Mouse (Mus musculus) heart, adult 11 months (tissue): Measurements from ENCODE around the gene Thbs2.

Experiments used
- DNase-seq: peaks from one replicate; pipeline ENCODE4 v3.0.0; 2022

Thbs2 gene

GRCm38 (mm10) chr17:14693994-14694374, at the start of gene Thbs2:
Gene Thbs2, minus strand, starts transcription at chr17:14694235.
- peak; percentile 99 for DNase-seq

GRCm38 (mm10) chr17:14735493-14736004, 41.5 kb upstream of the Thbs2 start:
- peak; percentile 88 for DNase-seq

GRCm38 (mm10) chr17:14734380-14734779, 40.3 kb upstream of the Thbs2 start:
- peak; percentile 73 for DNase-seq

- DNase-seq = peak; percentile 86
Measured at GRCm38 (mm10) chr17:14733941-14734340, 39.9 kb upstream of the Thbs2 start.

- DNase-seq = peak; percentile 31
Measured at GRCm38 (mm10) chr17:14733027-14733426, 39.0 kb upstream of the Thbs2 start.

- DNase-seq = no peak
Measured at GRCm38 (mm10) chr17:14730629-14731028, 36.6 kb upstream of the Thbs2 start.

- DNase-seq = peak; percentile 31
Measured at GRCm38 (mm10) chr17:14727481-14727880, 33.4 kb upstream of the Thbs2 start.

GRCm38 (mm10) chr17:14724786-14725185, 30.8 kb upstream of the Thbs2 start:
- peak; percentile 35 for DNase-seq

- no peak for DNase-seq
Measured at GRCm38 (mm10) chr17:14721325-14721724, 27.3 kb upstream of the Thbs2 start.

GRCm38 (mm10) chr17:14720912-14721311, 26.9 kb upstream of the Thbs2 start:
- peak; percentile 94 for DNase-seq

GRCm38 (mm10) chr17:14720227-14720626, 26.2 kb upstream of the Thbs2 start:
- DNase-seq = peak; percentile 99

GRCm38 (mm10) chr17:14718801-14719200, 24.8 kb upstream of the Thbs2 start:
- DNase-seq = peak; percentile 92

- DNase-seq = peak; percentile 88
Measured at GRCm38 (mm10) chr17:14714782-14715181, 20.7 kb upstream of the Thbs2 start.

GRCm38 (mm10) chr17:14714374-14714773, 20.3 kb upstream of the Thbs2 start:
- DNase-seq = peak; percentile 87

- DNase-seq = peak; percentile 73
Measured at GRCm38 (mm10) chr17:14711784-14712183, 17.7 kb upstream of the Thbs2 start.

- DNase-seq = peak; percentile 97
Measured at GRCm38 (mm10) chr17:14711032-14711431, 17.0 kb upstream of the Thbs2 start.

- peak; percentile 85 for DNase-seq
Measured at GRCm38 (mm10) chr17:14706066-14706465, 12.0 kb upstream of the Thbs2 start.

GRCm38 (mm10) chr17:14705466-14705865, 11.4 kb upstream of the Thbs2 start:
- peak; percentile 84 for DNase-seq

- peak; percentile 93 for DNase-seq
Measured at GRCm38 (mm10) chr17:14703771-14704170, 9.7 kb upstream of the Thbs2 start.

- DNase-seq = no peak
Measured at GRCm38 (mm10) chr17:14703268-14703667, 9.2 kb upstream of the Thbs2 start.

- DNase-seq = peak; percentile 88
Measured at GRCm38 (mm10) chr17:14702701-14703100, 8.7 kb upstream of the Thbs2 start.

- DNase-seq = peak; percentile 77
Measured at GRCm38 (mm10) chr17:14701891-14702290, 7.9 kb upstream of the Thbs2 start.

- DNase-seq = peak; percentile 97
Measured at GRCm38 (mm10) chr17:14700204-14700603, 6.2 kb upstream of the Thbs2 start.

GRCm38 (mm10) chr17:14698188-14698587, 4.2 kb upstream of the Thbs2 start:
- DNase-seq = peak; percentile 61

GRCm38 (mm10) chr17:14697096-14697495, 3.1 kb upstream of the Thbs2 start:
- peak; percentile 89 for DNase-seq
